Mouse (Mus musculus) kidney, embryonic 16.5 days (tissue): ENCODE data around the gene Olfr213. TPM values are rescaled to one million over a fixed set of nuclear protein-coding genes. Genes with fewer than 3 reads are reported as not detected.

Source experiments
- ATAC-seq: fragments of 200-750 bp; cut with Nextera tagmentation; 2 replicates; pipeline ENCODE4 v1.8.0; 2017; ENCODE audit warnings: moderate TSS enrichment; ENCODE audit not compliant: low FRiP score, low TSS enrichment
- H3K27ac ChIP-seq: fragments of 300-500 bp; sonication (generic); 2 replicates; pipeline ENCODE4 v1.5.1; 2014; ENCODE audit warnings: low read length
- H3K27me3 ChIP-seq: fragments of 300-500 bp; sonication (generic); 2 replicates; pipeline ENCODE4 v1.6.1; 2014; ENCODE audit warnings: low read length, control low read depth, mixed read lengths; ENCODE audit not compliant: insufficient read depth
- H3K36me3 ChIP-seq: fragments of 300-500 bp; sonication (generic); 2 replicates; pipeline ENCODE4 v1.6.1; 2014; ENCODE audit warnings: low read length, control low read depth, mixed read lengths; ENCODE audit not compliant: insufficient read depth
- H3K4me1 ChIP-seq: fragments of 300-500 bp; sonication (generic); 2 replicates; pipeline ENCODE4 v1.6.1; 2014; ENCODE audit warnings: low read length, control low read depth, mixed read lengths; ENCODE audit not compliant: insufficient read depth
- H3K4me2 ChIP-seq: fragments of 300-500 bp; sonication (generic); replicated peaks from 2 replicates; pipeline ENCODE4 v1.6.1; 2014; ENCODE audit warnings: low read depth, low read length
- H3K4me3 ChIP-seq: fragments of 300-500 bp; sonication (generic); 2 replicates; pipeline ENCODE4 v1.5.1; 2014; ENCODE audit warnings: mild to moderate bottlenecking, low read length
- H3K9ac ChIP-seq: fragments of 300-500 bp; sonication (generic); replicated peaks from 2 replicates; pipeline ENCODE4 v1.6.1; 2014; ENCODE audit warnings: low read length
- H3K9me3 ChIP-seq: fragments of 300-500 bp; sonication (generic); 2 replicates; pipeline ENCODE4 v1.6.1; 2016; ENCODE audit warnings: low read length, control low read depth
- WGBS: fragments of 180-500 bp; shearing (Covaris S2); extraction: QIAGEN DNeasy Blood & Tissue Kit; methylation state at CpG from one replicate; pipeline ENCODE4 v1.1.7; 2014; 5-methylcytosine and 5-hydroxymethylcytosine counted together
- polyA plus RNA-seq: library from polyadenylated mRNA; unstranded; fragments of >200 nt; fragmentation: Nextera tagmentation; extraction: Ambion mirVana; gene quantifications from 2 replicates; pipeline ENCODE4 v1.2.1, GENCODE M21; 2015

Gene Olfr213
- polyA plus RNA-seq, 1 experiment from 2014 or later, result not detected

- Histone ChIP-seq H3K4me3 (no peak overlapping the region), H3K27ac (no peak overlapping the region), H3K36me3 (no peaks in the 10 kb centered on the region), H3K9ac (no peak overlapping the region), H3K27me3 (no peaks in the 10 kb centered on the region), H3K4me2 (no peak overlapping the region), H3K4me1 (no peaks in the 10 kb centered on the region), H3K9me3 (no peaks in the 10 kb centered on the region)
- no peak for ATAC-seq
- WGBS, result 31% methylated on average over 3 of the region's 3 CpGs
Measured at GRCm38 (mm10) chr6:116569834-116570233, 31.6 kb downstream of the Olfr213 start.

- H3K4me2 ChIP-seq, result no peak within 1 kb of the TSS
- no peaks in the 10 kb centered on the region for H3K27me3 ChIP-seq
- H3K27ac ChIP-seq, result no peak within 1 kb of the TSS
- WGBS, result 84% methylated on average over 4 of the region's 4 CpGs
- no peak within 1 kb of the TSS for H3K9ac ChIP-seq
- no peak within 1 kb of the TSS for H3K4me3 ChIP-seq
- no peaks in the 10 kb centered on the region for H3K36me3 ChIP-seq
- H3K4me1 ChIP-seq, result no peaks in the 10 kb centered on the region
- ATAC-seq, result no peak
- H3K9me3 ChIP-seq, result no peaks in the 10 kb centered on the region
Measured at GRCm38 (mm10) chr6:116584095-116584494, 45.8 kb downstream of the Olfr213 start, which contains the start of gene Olfr215. TSS of gene Olfr215 (minus strand) at chr6:116584195.

Other genes starting within 250 kb of the Olfr213 start
- gene March8, start 200.4 kb upstream of the Olfr213 start, polyA plus RNA-seq, result 40.9 and 42.9 TPM in 2 replicates
- gene Alox5, start 77.3 kb upstream of the Olfr213 start, polyA plus RNA-seq, result 0.63 and 0.89 TPM in 2 replicates
- gene Olfr211, start 49.4 kb upstream of the Olfr213 start, polyA plus RNA-seq, result not detected in 2 replicates
- gene Olfr212, start 31.9 kb upstream of the Olfr213 start, polyA plus RNA-seq, result not detected in 2 replicates
- 0.51 and 1.7 TPM in 2 replicates for gene Gm5580, start 12.7 kb downstream of the Olfr213 start, polyA plus RNA-seq
- gene Olfr214, start 15.8 kb downstream of the Olfr213 start, polyA plus RNA-seq, result not detected in 2 replicates
- not detected in 2 replicates for gene Olfr215, start 45.7 kb downstream of the Olfr213 start, polyA plus RNA-seq
- gene Zfp422, start 90.5 kb downstream of the Olfr213 start, polyA plus RNA-seq, result 192 TPM in 2 replicates
- gene Depp1, start 112.2 kb downstream of the Olfr213 start, polyA plus RNA-seq, result 33.1 and 38.5 TPM in 2 replicates
- gene Rassf4, start 135.5 kb downstream of the Olfr213 start, polyA plus RNA-seq, result 6.1 and 6.3 TPM in 2 replicates
- 11.8 and 12.4 TPM in 2 replicates for gene Tmem72, start 178.5 kb downstream of the Olfr213 start, polyA plus RNA-seq